Mouse (Mus musculus) cerebellum, adult 2 months (tissue): ENCODE data around the gene Rexo5.

Experiments used
- CTCF ChIP-seq: fragments of 200-500 bp; IDR thresholded peaks from 2 replicates; pipeline ENCODE4 v1.5.1; 2011; ENCODE audit warnings: low read depth, mild to moderate bottlenecking, control low read depth, low read length, moderate library complexity, borderline replicate concordance; ENCODE audit not compliant: insufficient read depth
- POLR2A ChIP-seq: fragments of 200-500 bp; IDR thresholded peaks from 2 replicates; pipeline ENCODE4 v1.6.1; 2011; ENCODE audit warnings: low read length, control low read depth, borderline replicate concordance; ENCODE audit not compliant: insufficient read depth

DNA sequence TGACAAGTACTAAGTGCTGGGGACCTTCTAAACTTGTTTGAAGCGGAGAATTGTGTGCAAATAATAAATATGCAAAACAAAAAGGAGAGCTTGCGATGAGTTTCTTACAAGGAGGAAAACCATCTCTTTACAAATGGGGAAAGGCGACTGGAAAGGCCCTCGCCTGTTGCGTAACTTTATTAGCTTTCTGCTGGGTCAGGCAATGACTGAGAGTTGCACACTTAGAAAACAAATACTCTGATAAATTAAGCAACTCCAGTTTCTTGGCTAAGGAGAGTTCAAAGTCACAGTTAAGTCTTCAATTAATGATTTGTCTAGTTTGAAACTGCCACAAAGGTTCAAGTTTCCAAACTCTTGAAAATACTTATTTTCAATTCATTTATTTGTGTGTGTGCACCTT, 86.5 kb downstream of the Rexo5 start:
- TF ChIP-seq CTCF (no peak), POLR2A (no peak)
